Mouse (Mus musculus): ENCODE results near the gene Sugp2.

DNA sequence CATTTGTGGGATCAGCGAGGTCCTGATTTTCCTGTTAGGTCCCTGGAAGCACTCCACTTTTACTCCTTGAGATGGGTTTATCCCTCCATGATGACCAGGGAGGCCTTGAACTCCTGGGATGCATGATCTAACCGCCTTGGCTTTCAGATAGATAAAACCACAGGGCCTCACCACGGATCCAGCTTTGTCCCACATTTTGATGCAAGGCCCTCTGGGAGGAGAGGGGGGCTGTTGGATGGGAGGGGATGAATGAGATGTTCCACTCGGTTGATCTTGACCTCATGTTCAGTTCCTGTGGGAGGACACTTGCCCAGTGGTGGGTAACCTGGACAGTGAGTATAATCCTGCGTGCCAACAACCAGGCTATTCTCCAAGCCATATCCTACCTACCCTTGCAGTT lies 50.4 kb downstream of the Sugp2 start:
- TF ChIP-seq CTCF (conservative IDR thresholded peaks at IDR 0.05; ENCODE audit: low read length), result no peak
- TF ChIP-seq NANOG (IDR thresholded peaks at IDR 0.05; ENCODE audit: borderline replicate concordance, low read length), result no peak
- TF ChIP-seq POU5F1 (IDR thresholded peaks at IDR 0.05; ENCODE audit: borderline replicate concordance, low read length), result no peak

All from E14TG2a.4 (cell line).